Mouse (Mus musculus): Measurements from ENCODE around the gene Prpf40a. TPM values are rescaled to one million over a fixed set of nuclear protein-coding genes. Genes with fewer than 3 reads are reported as not detected.

The Prpf40a gene
- polyA plus RNA-seq, 1 experiment = 21.3 TPM

DNA sequence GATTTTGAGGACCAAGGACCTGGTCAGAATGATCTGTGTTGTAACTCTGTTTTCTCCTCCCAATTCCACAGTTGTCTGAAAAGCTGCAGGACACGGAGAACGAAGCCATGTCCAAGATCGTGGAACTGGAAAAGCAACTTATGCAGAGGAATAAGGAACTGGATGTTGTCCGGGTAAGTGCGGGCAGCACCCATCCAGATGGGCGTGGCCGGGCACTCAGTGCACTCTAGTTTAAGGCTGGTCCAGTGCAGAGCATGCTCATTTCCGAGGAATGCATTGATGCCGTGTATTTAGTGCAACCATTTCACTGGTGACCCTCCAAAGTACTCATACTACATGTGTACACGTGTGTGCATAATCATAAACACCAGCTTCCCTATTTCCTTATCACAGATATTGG lies 85.7 kb downstream of the Prpf40a start:
- H3K27me3 ChIP-seq (ENCODE audit: control insufficient read depth, insufficient read depth, insufficient read length) = no peaks in the 10 kb centered on the region
- no peak overlapping the region for H3K4me3 ChIP-seq (ENCODE audit: insufficient read depth, poor library complexity, severe bottlenecking)
- H3K79me3 ChIP-seq (ENCODE audit: low read depth) = no peaks in the 10 kb centered on the region
- H3K79me2 ChIP-seq (ENCODE audit: control insufficient read depth, insufficient read depth) = no peaks in the 10 kb centered on the region
- TF ChIP-seq USF1 (IDR thresholded peaks at IDR 0.05; ENCODE audit: low read depth) (no peak), FOSL1 (IDR thresholded peaks at IDR 0.05; ENCODE audit: insufficient read depth, low read length, poor library complexity, severe bottlenecking) (no peak), MYOG (IDR thresholded peaks at IDR 0.05; ENCODE audit: control insufficient read depth, extremely low read depth, insufficient read length) (no peak), CTCF (IDR thresholded peaks at IDR 0.05; ENCODE audit: control insufficient read depth, insufficient read depth, insufficient read length) (no peak), MAX (IDR thresholded peaks at IDR 0.05) (no peak), CEBPB (IDR thresholded peaks at IDR 0.05; ENCODE audit: low read depth) (no peak), MYOD1 (IDR thresholded peaks at IDR 0.05; ENCODE audit: control insufficient read depth, insufficient read length, low read depth) (no peak)
- no peak overlapping the region for H3ac ChIP-seq (ENCODE audit: control insufficient read depth, insufficient read length, low read depth)
- peaks cover 7% of the 10 kb centered on the region for H3K36me3 ChIP-seq (ENCODE audit: control insufficient read depth, insufficient read depth)

DNA sequence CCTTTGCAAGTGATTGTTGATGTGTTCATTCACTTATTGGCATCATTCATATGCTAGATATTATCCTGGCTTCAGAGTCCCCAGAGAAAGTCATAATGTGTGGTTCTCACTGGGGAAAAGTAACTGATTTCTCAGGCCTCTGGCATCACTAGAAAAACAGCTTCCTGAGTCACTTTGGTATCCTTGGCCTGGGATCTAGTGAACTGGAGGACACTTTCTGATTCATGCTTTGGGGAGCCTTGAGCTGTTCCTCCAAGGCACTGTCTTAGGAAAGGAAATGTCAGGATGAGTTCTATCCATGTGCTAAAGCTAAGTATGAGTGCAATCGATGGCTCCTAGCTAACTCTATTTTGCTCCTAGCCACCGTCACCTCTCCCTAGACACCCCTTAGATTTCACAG lies 88.2 kb downstream of the Prpf40a start:
- no peaks in the 10 kb centered on the region for H3K79me2 ChIP-seq (ENCODE audit: control insufficient read depth, insufficient read depth)
- no peaks in the 10 kb centered on the region for H3K27me3 ChIP-seq (ENCODE audit: control insufficient read depth, insufficient read depth, insufficient read length)
- no peak overlapping the region for H3ac ChIP-seq (ENCODE audit: control insufficient read depth, insufficient read length, low read depth)
- H3K36me3 ChIP-seq (ENCODE audit: control insufficient read depth, insufficient read depth) = peaks cover 4% of the 10 kb centered on the region
- no peak for TF ChIP-seq MYOD1 (IDR thresholded peaks at IDR 0.05; ENCODE audit: control insufficient read depth, insufficient read length, low read depth)
- TF ChIP-seq FOSL1 (IDR thresholded peaks at IDR 0.05; ENCODE audit: insufficient read depth, low read length, poor library complexity, severe bottlenecking) = no peak
- no peak for TF ChIP-seq USF1 (IDR thresholded peaks at IDR 0.05; ENCODE audit: low read depth)
- no peak for TF ChIP-seq CTCF (IDR thresholded peaks at IDR 0.05; ENCODE audit: control insufficient read depth, insufficient read depth, insufficient read length)
- TF ChIP-seq MYOG (IDR thresholded peaks at IDR 0.05; ENCODE audit: control insufficient read depth, extremely low read depth, insufficient read length) = no peak
- no peak for TF ChIP-seq CEBPB (IDR thresholded peaks at IDR 0.05; ENCODE audit: low read depth)
- TF ChIP-seq MAX (IDR thresholded peaks at IDR 0.05) = no peak
- no peaks in the 10 kb centered on the region for H3K79me3 ChIP-seq (ENCODE audit: low read depth)
- no peak overlapping the region for H3K4me3 ChIP-seq (ENCODE audit: insufficient read depth, poor library complexity, severe bottlenecking)

DNA sequence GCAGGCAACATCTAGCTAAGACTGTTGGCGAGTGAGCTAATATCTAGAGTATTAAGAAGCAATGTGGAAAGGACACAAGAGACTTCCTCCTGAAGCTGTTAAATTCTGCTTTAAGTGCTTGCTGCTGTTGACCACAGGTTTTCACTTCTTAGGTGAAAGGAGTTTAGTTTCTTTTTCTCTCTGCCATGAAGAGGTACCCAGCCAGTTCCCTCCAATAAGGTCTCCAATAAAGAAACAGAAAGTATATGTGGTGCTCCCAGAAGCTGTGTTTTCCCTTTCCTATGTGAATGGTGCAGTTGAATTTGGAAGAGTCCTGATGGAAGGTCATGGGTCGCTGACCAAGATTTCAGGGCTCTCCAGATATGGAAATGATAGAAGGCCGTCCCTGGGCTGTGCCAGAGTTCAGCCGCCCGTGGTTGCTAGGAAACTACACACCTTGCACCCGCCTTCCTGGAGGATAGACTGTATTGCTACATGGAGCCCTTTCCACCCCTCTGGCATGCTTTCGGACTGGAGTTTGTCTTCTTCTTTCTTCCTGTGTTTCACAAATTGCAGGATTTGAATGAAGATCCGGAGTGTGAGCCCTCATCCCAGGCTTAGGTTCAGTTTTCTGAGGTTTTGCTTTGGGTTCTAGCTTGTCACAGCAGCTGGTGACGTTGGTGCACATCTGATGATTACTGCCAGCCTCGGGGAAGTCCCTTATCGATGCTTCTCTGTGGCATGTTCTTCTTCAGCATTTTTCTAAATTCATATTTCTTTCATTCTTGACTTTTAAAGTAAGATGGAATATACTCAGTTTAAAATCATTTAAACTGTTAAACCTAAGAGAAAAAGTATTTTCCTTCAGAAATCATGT lies 89.0 kb downstream of the Prpf40a start:
- no peak for TF ChIP-seq USF1 (IDR thresholded peaks at IDR 0.05; ENCODE audit: low read depth)
- no peak for TF ChIP-seq MYOD1 (IDR thresholded peaks at IDR 0.05; ENCODE audit: control insufficient read depth, insufficient read length, low read depth)
- no peak for TF ChIP-seq MYOG (IDR thresholded peaks at IDR 0.05; ENCODE audit: control insufficient read depth, extremely low read depth, insufficient read length)
- no peak for TF ChIP-seq CEBPB (IDR thresholded peaks at IDR 0.05; ENCODE audit: low read depth)
- TF ChIP-seq MAX (IDR thresholded peaks at IDR 0.05) = no peak
- TF ChIP-seq CTCF (IDR thresholded peaks at IDR 0.05; ENCODE audit: control insufficient read depth, insufficient read depth, insufficient read length) = no peak
- TF ChIP-seq FOSL1 (IDR thresholded peaks at IDR 0.05; ENCODE audit: insufficient read depth, low read length, poor library complexity, severe bottlenecking) = no peak
- Histone ChIP-seq H3K4me3 (ENCODE audit: insufficient read depth, poor library complexity, severe bottlenecking) (no peak overlapping the region), H3K36me3 (ENCODE audit: control insufficient read depth, insufficient read depth) (peaks cover 4% of the 10 kb centered on the region), H3ac (ENCODE audit: control insufficient read depth, insufficient read length, low read depth) (no peak overlapping the region), H3K79me2 (ENCODE audit: control insufficient read depth, insufficient read depth) (no peaks in the 10 kb centered on the region), H3K27me3 (ENCODE audit: control insufficient read depth, insufficient read depth, insufficient read length) (no peaks in the 10 kb centered on the region), H3K79me3 (ENCODE audit: low read depth) (no peaks in the 10 kb centered on the region)

DNA sequence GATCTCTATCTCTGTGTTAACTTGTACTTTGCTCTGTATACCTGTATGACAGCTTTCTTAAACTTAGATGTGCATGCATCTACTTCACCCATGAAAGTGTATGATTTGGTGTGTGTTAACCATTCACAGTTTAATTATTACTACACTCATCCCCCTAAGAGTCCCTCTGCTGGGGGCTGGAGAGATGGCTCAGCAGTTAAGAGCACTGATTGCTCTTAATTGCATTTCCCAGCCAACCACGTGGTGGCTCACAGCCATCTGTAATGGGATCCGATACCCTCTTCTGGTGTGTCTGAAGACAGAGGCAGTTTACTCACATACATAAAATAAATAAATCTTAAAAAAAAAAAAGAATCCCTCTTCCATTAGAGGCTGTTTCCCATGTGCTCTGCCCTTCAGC lies 91.0 kb downstream of the Prpf40a start:
- TF ChIP-seq CTCF (IDR thresholded peaks at IDR 0.05; ENCODE audit: control insufficient read depth, insufficient read depth, insufficient read length) = no peak
- no peak for TF ChIP-seq FOSL1 (IDR thresholded peaks at IDR 0.05; ENCODE audit: insufficient read depth, low read length, poor library complexity, severe bottlenecking)
- TF ChIP-seq MYOG (IDR thresholded peaks at IDR 0.05; ENCODE audit: control insufficient read depth, extremely low read depth, insufficient read length) = no peak
- no peak for TF ChIP-seq CEBPB (IDR thresholded peaks at IDR 0.05; ENCODE audit: low read depth)
- TF ChIP-seq USF1 (IDR thresholded peaks at IDR 0.05; ENCODE audit: low read depth) = no peak
- TF ChIP-seq MYOD1 (IDR thresholded peaks at IDR 0.05; ENCODE audit: control insufficient read depth, insufficient read length, low read depth) = no peak
- TF ChIP-seq MAX (IDR thresholded peaks at IDR 0.05) = no peak
- H3K4me3 ChIP-seq (ENCODE audit: insufficient read depth, poor library complexity, severe bottlenecking) = no peak overlapping the region
- no peak overlapping the region for H3ac ChIP-seq (ENCODE audit: control insufficient read depth, insufficient read length, low read depth)
- no peaks in the 10 kb centered on the region for H3K27me3 ChIP-seq (ENCODE audit: control insufficient read depth, insufficient read depth, insufficient read length)
- H3K36me3 ChIP-seq (ENCODE audit: control insufficient read depth, insufficient read depth) = peaks cover 4% of the 10 kb centered on the region
- H3K79me3 ChIP-seq (ENCODE audit: low read depth) = no peaks in the 10 kb centered on the region
- H3K79me2 ChIP-seq (ENCODE audit: control insufficient read depth, insufficient read depth) = no peaks in the 10 kb centered on the region

DNA sequence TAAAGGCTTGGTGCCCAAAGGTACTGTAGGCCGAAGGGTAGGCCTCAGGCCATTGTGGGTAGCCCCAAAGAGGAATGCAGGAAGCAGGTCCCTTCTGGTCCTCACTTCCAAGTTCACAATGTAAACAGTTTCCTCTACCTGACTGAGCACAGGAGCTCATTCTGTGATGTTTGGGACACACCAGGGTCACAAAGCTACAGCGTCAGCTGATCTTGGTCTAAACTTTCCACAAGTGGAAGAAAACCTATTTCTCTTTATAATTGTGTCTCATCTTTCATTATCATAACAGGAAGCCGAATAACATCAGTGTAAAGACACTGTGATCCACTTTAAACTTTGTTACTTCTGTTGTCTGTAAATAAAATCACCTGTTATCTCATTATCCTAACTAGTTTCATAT lies 95.6 kb downstream of the Prpf40a start:
- no peak overlapping the region for H3K4me3 ChIP-seq (ENCODE audit: insufficient read depth, poor library complexity, severe bottlenecking)
- TF ChIP-seq CEBPB (IDR thresholded peaks at IDR 0.05; ENCODE audit: low read depth) = no peak
- no peak for TF ChIP-seq USF1 (IDR thresholded peaks at IDR 0.05; ENCODE audit: low read depth)
- TF ChIP-seq MAX (IDR thresholded peaks at IDR 0.05) = no peak
- no peak for TF ChIP-seq MYOD1 (IDR thresholded peaks at IDR 0.05; ENCODE audit: control insufficient read depth, insufficient read length, low read depth)
- TF ChIP-seq FOSL1 (IDR thresholded peaks at IDR 0.05; ENCODE audit: insufficient read depth, low read length, poor library complexity, severe bottlenecking) = no peak
- TF ChIP-seq MYOG (IDR thresholded peaks at IDR 0.05; ENCODE audit: control insufficient read depth, extremely low read depth, insufficient read length) = no peak
- no peak for TF ChIP-seq CTCF (IDR thresholded peaks at IDR 0.05; ENCODE audit: control insufficient read depth, insufficient read depth, insufficient read length)
- no peaks in the 10 kb centered on the region for H3K27me3 ChIP-seq (ENCODE audit: control insufficient read depth, insufficient read depth, insufficient read length)
- no peak overlapping the region for H3ac ChIP-seq (ENCODE audit: control insufficient read depth, insufficient read length, low read depth)
- H3K79me2 ChIP-seq (ENCODE audit: control insufficient read depth, insufficient read depth) = no peaks in the 10 kb centered on the region
- H3K36me3 ChIP-seq (ENCODE audit: control insufficient read depth, insufficient read depth) = no peaks in the 10 kb centered on the region
- no peaks in the 10 kb centered on the region for H3K79me3 ChIP-seq (ENCODE audit: low read depth)

Measured in C2C12 (cell line).